Mouse (Mus musculus): ENCODE measurements around the gene Camkv.

The Camkv gene

GRCm38 (mm10) chr9:107985131-107986119 is 50.0 kb downstream of the Camkv start, which contains the start of gene Inka1:
TSS of gene Inka1 (minus strand) at chr9:107985879.
- peak; percentile 92 to 96 for DNase-seq (ENCODE audit: inconsistent age in 2 of 2, low spot score in 1 of 2)

GRCm38 (mm10) chr9:107986376-107986775 is 50.9 kb downstream of the Camkv start:
- peak; percentile 88 to 95 for DNase-seq (ENCODE audit: inconsistent age in 2 of 2, low spot score in 1 of 2)

- peak in 1 of 2 experiments; percentile 65 for DNase-seq (ENCODE audit: inconsistent age in 2 of 2, low spot score in 1 of 2)
Measured at GRCm38 (mm10) chr9:107987950-107988349, 52.5 kb downstream of the Camkv start.

- DNase-seq (ENCODE audit: inconsistent age in 2 of 2, low spot score in 1 of 2), result no peak
Measured at GRCm38 (mm10) chr9:107992197-107992596, 56.7 kb downstream of the Camkv start, which contains the start of gene Cdhr4. TSS of gene Cdhr4 (plus strand) at chr9:107992497.

- no peak for DNase-seq (ENCODE audit: inconsistent age in 2 of 2, low spot score in 1 of 2)
Measured at GRCm38 (mm10) chr9:107993013-107993412, 57.5 kb downstream of the Camkv start.

- no peak for DNase-seq (ENCODE audit: inconsistent age in 2 of 2, low spot score in 1 of 2)
Measured at GRCm38 (mm10) chr9:107994464-107994863, 59.0 kb downstream of the Camkv start.

GRCm38 (mm10) chr9:107995513-107995912 is 60.0 kb downstream of the Camkv start:
- DNase-seq (ENCODE audit: inconsistent age in 2 of 2, low spot score in 1 of 2), result no peak

- no peak for DNase-seq (ENCODE audit: inconsistent age in 2 of 2, low spot score in 1 of 2)
Measured at GRCm38 (mm10) chr9:107996049-107996448, 60.6 kb downstream of the Camkv start, which contains the start of gene Gm20662. TSS of gene Gm20662 (plus strand) at chr9:107996349.

All from adrenal gland, adult (tissue).